Mouse (Mus musculus) forelimb bud, embryonic 11.5 days (tissue): ENCODE results near the gene Plekhs1.

ENCODE experiments used
- DNase-seq: peaks from one replicate; pipeline ENCODE4 v3.0.0-alpha.2; 2012; ENCODE audit warnings: low read depth, low spot score

Gene Plekhs1

GRCm38 (mm10) chr19:56461522-56462101 lies at the start of gene Plekhs1:
Gene Plekhs1 (plus strand): TSS chr19:56461640.
- DNase-seq: no peak

- no peak for DNase-seq
Measured at GRCm38 (mm10) chr19:56418404-56418803, 43.0 kb upstream of the Plekhs1 start.

- DNase-seq: peak; percentile 77
Measured at GRCm38 (mm10) chr19:56419452-56419851, 42.0 kb upstream of the Plekhs1 start.

- DNase-seq: no peak
Measured at GRCm38 (mm10) chr19:56420345-56420744, 41.1 kb upstream of the Plekhs1 start.

- DNase-seq: peak; percentile 84
Measured at GRCm38 (mm10) chr19:56422476-56423338, 38.7 kb upstream of the Plekhs1 start.

GRCm38 (mm10) chr19:56423370-56423769 lies 38.1 kb upstream of the Plekhs1 start:
- DNase-seq: no peak

GRCm38 (mm10) chr19:56424606-56425395 lies 36.6 kb upstream of the Plekhs1 start:
- no peak for DNase-seq

- no peak for DNase-seq
Measured at GRCm38 (mm10) chr19:56425492-56425891, 35.9 kb upstream of the Plekhs1 start.

GRCm38 (mm10) chr19:56430369-56430768 lies 31.1 kb upstream of the Plekhs1 start:
- peak; percentile 38 for DNase-seq

- DNase-seq: no peak
Measured at GRCm38 (mm10) chr19:56432706-56433105, 28.7 kb upstream of the Plekhs1 start.

- no peak for DNase-seq
Measured at GRCm38 (mm10) chr19:56433581-56433980, 27.9 kb upstream of the Plekhs1 start.

GRCm38 (mm10) chr19:56436380-56436779 lies 25.1 kb upstream of the Plekhs1 start:
- DNase-seq: no peak

- no peak for DNase-seq
Measured at GRCm38 (mm10) chr19:56438357-56439071, 22.9 kb upstream of the Plekhs1 start.

GRCm38 (mm10) chr19:56439072-56439434 lies 22.4 kb upstream of the Plekhs1 start:
- DNase-seq: no peak

GRCm38 (mm10) chr19:56443445-56443844 lies 18.0 kb upstream of the Plekhs1 start:
- DNase-seq: no peak

- no peak for DNase-seq
Measured at GRCm38 (mm10) chr19:56448784-56449183, 12.7 kb upstream of the Plekhs1 start.

GRCm38 (mm10) chr19:56449537-56449936 lies 11.9 kb upstream of the Plekhs1 start:
- no peak for DNase-seq

- DNase-seq: no peak
Measured at GRCm38 (mm10) chr19:56450892-56451291, 10.5 kb upstream of the Plekhs1 start.

GRCm38 (mm10) chr19:56451867-56452266 lies 9.6 kb upstream of the Plekhs1 start:
- DNase-seq: no peak

GRCm38 (mm10) chr19:56452421-56452820 lies 9.0 kb upstream of the Plekhs1 start:
- DNase-seq: no peak

GRCm38 (mm10) chr19:56454862-56455261 lies 6.6 kb upstream of the Plekhs1 start:
- DNase-seq: no peak

- no peak for DNase-seq
Measured at GRCm38 (mm10) chr19:56455369-56455768, 6.1 kb upstream of the Plekhs1 start.
